Mouse (Mus musculus) megakaryocyte, embryonic 14.5 days (primary cell): Measurements from ENCODE around the gene Disc1. TPM values are rescaled to one million over a fixed set of nuclear protein-coding genes. Genes with fewer than 3 reads are reported as not detected.
A peak's percentile ranks its signal among the peaks of the same experiment; 100 is the strongest.

Experiments used
- H3K27me3 ChIP-seq: replicated peaks from 2 replicates; pipeline ENCODE3; 2012; ENCODE audit warnings: inconsistent platforms
- H3K36me3 ChIP-seq: replicated peaks from 2 replicates; pipeline ENCODE3; 2012; ENCODE audit warnings: low read length, inconsistent platforms, mixed read lengths
- H3K4me1 ChIP-seq: 2 replicates; pipeline ENCODE4 v1.6.1; 2012; ENCODE audit warnings: inconsistent platforms
- H3K4me3 ChIP-seq: replicated peaks from 2 replicates; pipeline ENCODE3; 2012; ENCODE audit warnings: moderate library complexity, mild to moderate bottlenecking, inconsistent platforms
- H3K9me3 ChIP-seq: 2 replicates; pipeline ENCODE4 v1.6.1; 2012; ENCODE audit warnings: inconsistent platforms
- FLI1 ChIP-seq: IDR thresholded peaks from 2 replicates; pipeline ENCODE4 v1.6.1; 2012; ENCODE audit warnings: low read length, inconsistent platforms, mixed read lengths
- GATA1 ChIP-seq: IDR thresholded peaks from 3 replicates; pipeline ENCODE4 v1.6.1; 2012; ENCODE audit warnings: mixed read lengths, low read length, inconsistent platforms, borderline replicate concordance
- polyA plus RNA-seq: library from polyadenylated mRNA; stranded (reverse); fragments of >175 nt; gene quantifications from 2 replicates; pipeline ENCODE4 v1.2.3, GENCODE M21; 2012; ENCODE audit warnings: low replicate concordance; ENCODE audit not compliant: insufficient read depth

Gene Disc1
- polyA plus RNA-seq, 1 experiment: 0.19 TPM

- no peaks in the 10 kb centered on the region for H3K9me3 ChIP-seq
Observed at GRCm38 (mm10) chr8:125065596-125065995, 11.6 kb downstream of the Disc1 start.

GRCm38 (mm10) chr8:125066913-125067595 lies 13.1 kb downstream of the Disc1 start:
- H3K4me1 ChIP-seq: peaks cover 26% of the 10 kb centered on the region
- H3K4me3 ChIP-seq: peak overlapping the region; percentile 81
- no peaks in the 10 kb centered on the region for H3K9me3 ChIP-seq
- H3K36me3 ChIP-seq: no peaks in the 10 kb centered on the region
- H3K27me3 ChIP-seq: peaks cover 13% of the 10 kb centered on the region
- TF ChIP-seq FLI1 (no peak), GATA1 (no peak)

More at GRCm38 (mm10) chr8:125065596-125065995, 11.6 kb downstream of the Disc1 start:
- Histone ChIP-seq H3K36me3 (no peaks in the 10 kb centered on the region), H3K4me1 (peaks cover 26% of the 10 kb centered on the region), H3K27me3 (peaks cover 19% of the 10 kb centered on the region), H3K4me3 (no peak overlapping the region)
- no peak for TF ChIP-seq GATA1
- no peak for TF ChIP-seq FLI1

- TF ChIP-seq GATA1 (0 out of 3 replicates have a peak, but pooled peaks have one; percentile 10), FLI1 (no peak)
- Histone ChIP-seq H3K4me3 (peak overlapping the region; percentile 81), H3K9me3 (no peaks in the 10 kb centered on the region), H3K27me3 (peaks cover 13% of the 10 kb centered on the region), H3K4me1 (peaks cover 31% of the 10 kb centered on the region), H3K36me3 (no peaks in the 10 kb centered on the region)
Observed at GRCm38 (mm10) chr8:125067596-125067960, 13.6 kb downstream of the Disc1 start.

GRCm38 (mm10) chr8:125068146-125068905 lies 14.3 kb downstream of the Disc1 start:
- H3K9me3 ChIP-seq: no peaks in the 10 kb centered on the region
- peaks cover 36% of the 10 kb centered on the region for H3K4me1 ChIP-seq
- TF ChIP-seq FLI1 (no peak), GATA1 (no peak)
- H3K4me3 ChIP-seq: peak overlapping the region; percentile 81
- H3K36me3 ChIP-seq: no peaks in the 10 kb centered on the region
- H3K27me3 ChIP-seq: peaks cover 16% of the 10 kb centered on the region

GRCm38 (mm10) chr8:125069304-125069703 lies 15.3 kb downstream of the Disc1 start:
- H3K4me1 ChIP-seq: peaks cover 39% of the 10 kb centered on the region
- H3K27me3 ChIP-seq: peaks cover 20% of the 10 kb centered on the region
- no peaks in the 10 kb centered on the region for H3K9me3 ChIP-seq
- H3K36me3 ChIP-seq: no peaks in the 10 kb centered on the region
- no peak overlapping the region for H3K4me3 ChIP-seq
- TF ChIP-seq GATA1 (no peak), FLI1 (no peak)

- no peaks in the 10 kb centered on the region for H3K36me3 ChIP-seq
- no peak for TF ChIP-seq FLI1
- TF ChIP-seq GATA1: no peak
- peaks cover 24% of the 10 kb centered on the region for H3K27me3 ChIP-seq
- H3K4me3 ChIP-seq: no peak overlapping the region
- peaks cover 42% of the 10 kb centered on the region for H3K4me1 ChIP-seq
- H3K9me3 ChIP-seq: no peaks in the 10 kb centered on the region
Observed at GRCm38 (mm10) chr8:125069733-125070132, 15.7 kb downstream of the Disc1 start.

- TF ChIP-seq FLI1 (no peak), GATA1 (no peak)
- Histone ChIP-seq H3K27me3 (peaks cover 54% of the 10 kb centered on the region), H3K36me3 (no peaks in the 10 kb centered on the region), H3K4me1 (peaks cover 42% of the 10 kb centered on the region), H3K4me3 (no peak overlapping the region), H3K9me3 (no peaks in the 10 kb centered on the region)
Observed at GRCm38 (mm10) chr8:125074141-125074540, 20.1 kb downstream of the Disc1 start.

GRCm38 (mm10) chr8:125074581-125074980 lies 20.6 kb downstream of the Disc1 start:
- H3K36me3 ChIP-seq: no peaks in the 10 kb centered on the region
- no peak overlapping the region for H3K4me3 ChIP-seq
- H3K4me1 ChIP-seq: peaks cover 42% of the 10 kb centered on the region
- TF ChIP-seq GATA1: no peak
- TF ChIP-seq FLI1: no peak
- no peaks in the 10 kb centered on the region for H3K9me3 ChIP-seq
- H3K27me3 ChIP-seq: peaks cover 54% of the 10 kb centered on the region

GRCm38 (mm10) chr8:125075389-125075788 lies 21.4 kb downstream of the Disc1 start:
- Histone ChIP-seq H3K4me1 (peaks cover 49% of the 10 kb centered on the region), H3K36me3 (no peaks in the 10 kb centered on the region), H3K9me3 (no peaks in the 10 kb centered on the region), H3K27me3 (peaks cover 54% of the 10 kb centered on the region), H3K4me3 (no peak overlapping the region)
- TF ChIP-seq FLI1 (no peak), GATA1 (no peak)

GRCm38 (mm10) chr8:125077326-125077725 lies 23.3 kb downstream of the Disc1 start:
- TF ChIP-seq GATA1 (no peak), FLI1 (no peak)
- peaks cover 56% of the 10 kb centered on the region for H3K27me3 ChIP-seq
- peaks cover 6% of the 10 kb centered on the region; the same call in 1 of the 2 replicates for H3K9me3 ChIP-seq
- H3K4me1 ChIP-seq: peaks cover 65% of the 10 kb centered on the region
- no peaks in the 10 kb centered on the region for H3K36me3 ChIP-seq
- H3K4me3 ChIP-seq: no peak overlapping the region
